Mouse (Mus musculus): Measurements from ENCODE around the gene Ispd.
"Not testable (repeated sequence)": the region's sequence is repeated elsewhere in the genome, so short reads cannot be mapped to it uniquely, and the experiment has no call there.

Gene Ispd

DNA sequence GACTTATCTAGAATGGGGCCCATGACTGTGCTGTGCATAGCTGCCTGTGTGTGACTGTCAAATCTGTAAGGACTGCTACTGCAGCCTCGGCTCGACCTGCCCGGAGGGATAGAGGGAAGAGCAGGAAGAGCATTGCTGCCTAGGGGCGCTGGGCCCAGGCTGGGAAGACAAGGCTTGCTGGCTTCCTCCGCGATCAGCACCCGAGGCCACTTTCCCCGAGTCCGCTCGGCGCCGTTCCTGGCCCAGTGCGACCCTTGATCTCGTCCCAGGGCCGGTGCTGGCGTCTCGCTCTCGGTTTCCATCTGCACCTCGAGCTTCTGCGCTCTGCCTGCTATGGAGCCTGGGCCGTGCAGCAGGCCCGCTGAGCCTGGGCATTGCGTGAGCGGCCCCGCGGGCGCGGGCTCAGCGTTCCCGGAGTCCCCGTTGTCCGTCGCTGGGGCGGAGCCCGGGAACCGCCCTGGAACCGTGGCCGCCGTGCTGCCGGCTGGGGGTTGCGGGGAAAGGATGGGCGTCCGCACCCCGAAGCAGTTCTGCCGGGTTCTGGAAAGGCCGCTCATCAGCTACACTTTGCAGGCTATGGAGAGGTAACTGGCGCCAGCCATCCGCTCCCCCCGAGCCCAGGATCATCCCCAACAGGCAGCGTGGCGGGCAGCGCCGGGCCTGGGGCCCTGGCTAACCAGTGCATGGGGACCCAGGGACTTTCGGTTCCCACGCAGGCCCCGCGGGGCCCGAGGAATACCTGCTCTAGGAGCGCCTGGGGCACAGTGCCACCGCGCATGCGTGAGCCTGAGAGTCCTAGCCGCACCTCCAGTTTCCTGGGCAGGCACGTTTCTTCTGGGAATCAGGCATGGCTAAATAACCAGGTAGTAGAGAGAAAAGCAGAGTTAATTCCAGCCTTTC, at the start of gene Ispd, which contains the start of gene D630036H23Rik:
TSS of gene Ispd (plus strand) at position 10 of the 900 bp plus-strand sequence.
TSS of gene D630036H23Rik (minus strand) at position 741 of the 900 bp plus-strand sequence.
- DNase-seq = peak; percentile 80

- no peak for DNase-seq
These were observed 48.6 kb upstream of the Ispd start for GRCm38 (mm10) chr12:36332676-36333075.

DNA sequence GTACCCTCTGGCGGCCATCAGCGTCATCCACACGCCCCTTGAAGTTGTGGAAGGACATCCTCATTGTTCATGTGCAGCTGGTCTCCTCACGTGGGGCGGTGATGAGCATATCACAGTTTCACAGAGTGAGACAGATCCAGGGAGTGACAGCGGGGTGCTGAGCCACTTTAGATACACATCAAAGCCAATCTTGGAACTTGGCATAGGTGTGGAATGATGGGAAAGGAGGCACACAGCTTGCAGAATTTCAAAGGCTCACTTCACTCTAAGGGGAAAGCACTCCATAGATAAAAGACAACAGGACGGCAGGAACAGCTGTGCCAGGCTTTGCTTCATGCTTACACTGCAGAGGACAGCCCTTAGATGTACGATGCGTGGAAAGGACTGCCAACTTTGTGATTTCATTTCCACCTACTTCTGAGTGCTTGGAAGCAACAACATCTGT, 47.4 kb upstream of the Ispd start:
- no peak for DNase-seq

GRCm38 (mm10) chr12:36344131-36344530, 37.1 kb upstream of the Ispd start:
- DNase-seq = no peak

DNA sequence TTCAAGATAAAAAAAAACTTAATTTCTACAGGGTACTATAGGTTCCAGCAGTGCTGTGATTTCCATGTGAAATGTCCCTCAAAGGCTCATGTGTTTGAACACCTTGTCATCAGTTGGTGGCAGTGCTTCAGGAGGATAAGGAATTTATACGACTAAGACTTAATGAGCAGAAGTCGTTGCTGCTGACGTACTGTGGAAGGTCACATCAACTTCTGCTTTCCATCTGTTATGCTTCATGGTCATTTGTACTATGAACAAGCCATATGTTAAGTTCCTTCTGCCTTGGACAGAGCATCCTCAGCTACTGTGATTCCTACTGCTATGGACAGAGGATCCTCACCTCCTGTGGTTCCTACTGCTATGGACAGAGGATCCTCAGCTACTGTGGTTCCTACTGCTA, 21.2 kb upstream of the Ispd start:
- no peak for DNase-seq

- no peak for DNase-seq
These were observed 20.6 kb upstream of the Ispd start for GRCm38 (mm10) chr12:36360693-36361092.

DNA sequence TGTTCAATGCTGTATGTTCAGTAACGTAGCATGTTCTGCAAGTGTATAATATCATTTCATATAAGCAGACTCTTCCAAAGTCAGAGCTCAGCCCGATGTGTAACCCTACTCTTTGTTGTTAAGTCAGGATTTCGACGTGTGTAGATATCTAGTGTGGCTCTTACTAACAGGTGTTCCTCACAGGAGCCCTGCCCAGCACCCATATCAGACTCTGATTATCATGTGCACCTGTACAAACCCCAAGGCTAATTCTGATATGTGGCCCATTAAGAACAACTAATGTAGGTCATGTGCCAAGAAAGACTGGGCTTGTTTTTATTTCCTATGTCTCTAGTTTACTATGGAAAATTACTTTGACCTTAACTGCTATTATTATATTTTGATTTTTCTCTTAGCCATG, 17.2 kb upstream of the Ispd start:
- no peak for DNase-seq

- no peak for DNase-seq
These were observed 7.8 kb upstream of the Ispd start for GRCm38 (mm10) chr12:36373237-36373998.

DNA sequence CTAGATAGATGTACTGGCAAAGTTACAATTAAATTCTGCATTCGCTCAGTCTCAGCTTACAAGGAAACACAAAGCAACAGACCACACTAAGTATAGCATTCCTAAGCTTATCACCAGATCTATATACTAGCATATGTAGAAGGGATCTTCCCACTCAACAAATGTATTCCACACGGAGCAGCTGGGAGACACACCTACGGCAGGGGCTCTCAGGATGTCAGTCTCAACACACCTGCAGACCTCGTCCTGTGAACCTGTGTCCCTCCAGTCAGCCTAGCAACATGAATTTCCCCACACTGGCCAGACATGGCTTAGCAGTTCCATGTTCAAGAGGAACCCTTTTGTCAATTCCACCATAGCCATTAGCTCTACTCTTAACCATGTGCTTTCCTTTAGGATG, 4.9 kb upstream of the Ispd start:
- not testable (repeated sequence) for DNase-seq

- DNase-seq = no peak
These were observed 996 bp upstream of the Ispd start for GRCm38 (mm10) chr12:36380254-36380653.

GRCm38 (mm10) chr12:36380806-36381205, 444 bp upstream of the Ispd start:
- DNase-seq = no peak

DNA sequence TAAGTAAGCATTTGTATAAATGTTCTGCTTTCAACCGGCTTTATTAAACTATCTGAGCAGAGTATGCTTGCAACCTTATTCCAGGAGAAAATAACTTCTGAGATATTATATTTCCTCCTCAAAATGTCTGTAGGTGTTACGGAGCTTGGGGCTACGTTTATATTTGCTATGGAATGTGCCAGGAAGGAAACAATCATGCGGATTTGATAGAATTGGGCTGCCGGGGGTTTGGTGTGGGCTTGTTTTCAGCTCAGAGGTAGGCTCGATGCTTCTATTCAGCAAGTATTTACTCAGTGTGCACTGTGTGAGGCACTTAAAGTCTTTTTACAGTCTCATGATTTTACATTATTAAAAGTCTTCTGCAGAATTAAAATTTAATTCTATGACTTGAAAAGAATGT, 4.1 kb downstream of the Ispd start:
- DNase-seq = no peak

- DNase-seq = no peak
These were observed 5.7 kb downstream of the Ispd start for GRCm38 (mm10) chr12:36386991-36387390.

DNA sequence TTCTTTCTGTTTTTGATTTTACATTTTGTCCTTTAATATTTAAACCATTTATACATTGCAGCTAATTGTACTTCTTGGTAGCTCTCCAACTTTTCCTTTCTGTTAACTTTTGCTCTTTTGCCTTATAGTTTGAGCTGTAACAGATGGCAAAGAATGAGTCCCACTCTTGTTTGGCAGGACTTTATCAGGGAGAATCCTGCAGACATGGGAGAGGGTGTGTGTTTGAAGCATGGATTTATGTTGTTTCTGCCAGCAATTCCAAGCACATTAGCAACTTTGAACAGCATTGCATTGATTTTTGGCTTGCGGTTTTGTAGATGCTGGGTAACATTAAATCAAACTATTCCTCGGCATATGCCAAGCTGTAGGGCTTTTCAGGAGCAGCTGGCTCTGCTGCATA, 13.9 kb downstream of the Ispd start:
- DNase-seq = no peak

- DNase-seq = no peak
These were observed 42.4 kb downstream of the Ispd start for GRCm38 (mm10) chr12:36423677-36424076.

GRCm38 (mm10) chr12:36425258-36425657, 44.0 kb downstream of the Ispd start:
- no peak for DNase-seq

DNA sequence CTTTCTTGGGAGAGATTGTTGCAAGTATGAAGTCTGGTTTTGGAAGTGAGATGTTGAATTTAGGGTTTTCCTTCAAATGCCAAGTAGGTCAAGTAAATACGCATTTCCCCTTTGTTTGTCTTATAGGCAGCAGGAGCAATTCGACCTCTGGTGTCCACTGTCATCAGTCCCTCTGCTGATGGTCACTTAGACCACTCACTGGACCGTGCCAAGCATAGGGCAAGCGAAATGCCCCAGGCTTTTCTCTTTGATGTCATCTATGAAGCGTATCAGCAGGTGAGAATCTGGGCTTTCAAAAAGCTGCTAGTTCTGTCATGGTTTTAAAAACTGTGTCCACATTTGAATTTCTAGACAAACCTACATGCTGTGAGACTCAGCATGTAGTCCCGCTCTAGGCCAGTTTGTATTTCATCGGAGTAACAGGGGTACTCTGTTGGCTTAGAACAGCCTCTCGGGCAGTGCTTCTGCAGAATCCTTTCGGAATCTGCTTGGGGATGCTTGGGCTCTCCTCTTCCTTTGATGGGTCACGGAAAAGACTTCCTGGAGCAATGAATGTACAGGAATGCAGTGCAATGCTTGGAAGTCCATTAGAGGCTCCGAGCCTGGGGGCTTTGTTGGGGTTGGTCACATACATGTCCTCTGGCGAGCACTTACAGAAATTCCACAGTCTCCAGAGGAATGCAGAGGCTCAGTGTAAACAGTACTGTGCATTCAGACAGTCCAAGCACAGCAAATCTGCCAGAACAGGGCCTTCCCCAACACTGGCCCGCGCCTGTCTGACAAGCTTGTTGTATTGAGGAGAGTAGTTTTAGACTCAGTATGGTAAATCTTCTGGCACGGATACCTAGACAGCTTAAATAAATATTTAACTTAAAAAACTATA, 45.2 kb downstream of the Ispd start:
- no peak for DNase-seq

DNA sequence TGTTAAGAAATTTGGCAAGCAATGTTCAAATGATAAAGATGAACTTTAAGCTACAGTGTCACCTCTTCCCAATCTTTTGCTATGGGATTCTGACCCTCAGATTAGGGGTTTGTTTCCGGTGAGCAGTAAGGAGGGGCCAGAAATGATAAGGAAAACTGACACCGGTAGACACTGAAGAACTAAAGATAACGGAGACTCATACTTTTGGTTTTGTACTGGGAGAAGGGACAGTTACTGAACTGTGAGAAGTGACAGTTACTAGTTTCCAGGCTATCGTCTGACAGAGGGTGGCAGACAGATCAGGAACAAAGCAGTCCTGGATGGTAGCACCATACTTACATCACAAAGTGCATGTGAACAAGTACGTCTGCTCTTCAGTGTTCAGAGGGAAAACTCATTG, 55.7 kb downstream of the Ispd start:
- DNase-seq = no peak

GRCm38 (mm10) chr12:36439396-36439795, 58.1 kb downstream of the Ispd start:
- DNase-seq = no peak

DNA sequence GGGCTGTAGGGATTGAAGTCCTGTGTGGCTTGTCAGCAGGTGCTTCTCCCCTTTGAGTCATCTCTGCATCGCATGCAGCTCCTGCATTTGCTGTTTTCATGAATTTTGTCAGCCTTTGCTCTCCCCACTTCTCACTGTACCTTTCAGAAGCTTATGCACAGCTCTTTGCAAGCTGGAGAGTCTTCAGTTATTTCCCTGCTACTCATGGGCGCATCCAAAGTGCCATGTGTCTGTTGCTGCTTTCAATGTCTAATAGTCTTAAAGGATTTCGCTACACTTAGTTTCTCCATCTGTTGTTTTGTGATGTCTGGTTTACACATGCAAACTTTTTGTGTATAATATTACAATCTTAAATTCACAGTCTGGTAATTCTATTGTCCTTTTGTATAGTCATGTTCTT, 74.8 kb downstream of the Ispd start:
- no peak for DNase-seq

GRCm38 (mm10) chr12:36457726-36458125, 76.5 kb downstream of the Ispd start:
- no peak for DNase-seq

GRCm38 (mm10) chr12:36468325-36469044, 87.2 kb downstream of the Ispd start:
- DNase-seq = no peak

Data from thymus, postnatal 25 days (tissue).